Mouse (Mus musculus): ENCODE measurements around the gene Schip1. TPM values are rescaled to one million over a fixed set of nuclear protein-coding genes. Genes with fewer than 3 reads are reported as not detected.

Gene Schip1
- polyA plus RNA-seq, 1 experiment, result 2.5 TPM

- no peak overlapping the region for H3K27ac ChIP-seq (ENCODE audit: control insufficient read depth, insufficient read depth, low read depth, low read length)
- no peaks in the 10 kb centered on the region for H3K36me3 ChIP-seq (ENCODE audit: control insufficient read depth, insufficient read depth, low read length)
- TF ChIP-seq POLR2A (IDR thresholded peaks at IDR 0.05; ENCODE audit: control insufficient read depth, low read depth, low read length), result no peak
- no peak for TF ChIP-seq CTCF (IDR thresholded peaks at IDR 0.05; ENCODE audit: control insufficient read depth, insufficient read depth, insufficient replicate concordance, low read depth, low read length)
- no peak overlapping the region for H3K4me3 ChIP-seq (ENCODE audit: control insufficient read depth, low read depth, low read length)
- no peaks in the 10 kb centered on the region for H3K27me3 ChIP-seq (ENCODE audit: control insufficient read depth, insufficient read depth, low read length)
- no peaks in the 10 kb centered on the region for H3K4me1 ChIP-seq (ENCODE audit: control insufficient read depth, insufficient read depth, low read length)
These were observed 205.6 kb downstream of the Schip1 start for GRCm38 (mm10) chr3:68270246-68270645.

DNA sequence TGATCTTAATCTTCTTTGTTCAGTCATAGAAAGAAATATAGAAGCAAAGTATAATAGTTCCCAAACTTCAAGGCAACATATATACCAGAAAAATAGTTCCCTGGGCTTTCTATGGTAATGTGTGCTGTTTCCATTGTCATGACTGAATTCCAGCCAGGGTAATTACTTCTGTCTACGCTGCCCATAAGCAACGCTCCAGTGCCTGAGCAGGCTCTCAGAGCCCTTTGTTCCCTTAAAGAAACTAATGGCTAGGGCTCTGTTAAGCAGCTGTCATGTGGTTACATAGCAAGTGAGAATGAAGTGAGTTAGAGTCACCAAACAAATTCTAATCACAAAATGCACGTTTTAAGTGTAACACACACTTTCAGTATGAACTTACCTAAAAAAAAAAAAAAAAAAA lies 206.9 kb downstream of the Schip1 start:
- no peak overlapping the region for H3K27ac ChIP-seq (ENCODE audit: control insufficient read depth, insufficient read depth, low read depth, low read length)
- TF ChIP-seq POLR2A (IDR thresholded peaks at IDR 0.05; ENCODE audit: control insufficient read depth, low read depth, low read length) (no peak), CTCF (IDR thresholded peaks at IDR 0.05; ENCODE audit: control insufficient read depth, insufficient read depth, insufficient replicate concordance, low read depth, low read length) (no peak)
- H3K4me3 ChIP-seq (ENCODE audit: control insufficient read depth, low read depth, low read length), result no peak overlapping the region
- no peaks in the 10 kb centered on the region for H3K27me3 ChIP-seq (ENCODE audit: control insufficient read depth, insufficient read depth, low read length)
- H3K36me3 ChIP-seq (ENCODE audit: control insufficient read depth, insufficient read depth, low read length), result no peaks in the 10 kb centered on the region
- no peaks in the 10 kb centered on the region for H3K4me1 ChIP-seq (ENCODE audit: control insufficient read depth, insufficient read depth, low read length)

- no peak overlapping the region for H3K4me3 ChIP-seq (ENCODE audit: control insufficient read depth, low read depth, low read length)
- H3K27me3 ChIP-seq (ENCODE audit: control insufficient read depth, insufficient read depth, low read length), result no peaks in the 10 kb centered on the region
- no peaks in the 10 kb centered on the region for H3K36me3 ChIP-seq (ENCODE audit: control insufficient read depth, insufficient read depth, low read length)
- TF ChIP-seq POLR2A (IDR thresholded peaks at IDR 0.05; ENCODE audit: control insufficient read depth, low read depth, low read length) (no peak), CTCF (IDR thresholded peaks at IDR 0.05; ENCODE audit: control insufficient read depth, insufficient read depth, insufficient replicate concordance, low read depth, low read length) (no peak)
- H3K4me1 ChIP-seq (ENCODE audit: control insufficient read depth, insufficient read depth, low read length), result no peaks in the 10 kb centered on the region
- no peak overlapping the region for H3K27ac ChIP-seq (ENCODE audit: control insufficient read depth, insufficient read depth, low read depth, low read length)
These were observed 207.3 kb downstream of the Schip1 start for GRCm38 (mm10) chr3:68271881-68272280.

GRCm38 (mm10) chr3:68282844-68283594 lies 218.4 kb downstream of the Schip1 start:
- TF ChIP-seq CTCF (IDR thresholded peaks at IDR 0.05; ENCODE audit: control insufficient read depth, insufficient read depth, insufficient replicate concordance, low read depth, low read length), result no peak
- no peak for TF ChIP-seq POLR2A (IDR thresholded peaks at IDR 0.05; ENCODE audit: control insufficient read depth, low read depth, low read length)
- H3K4me3 ChIP-seq (ENCODE audit: control insufficient read depth, low read depth, low read length), result no peak overlapping the region
- H3K36me3 ChIP-seq (ENCODE audit: control insufficient read depth, insufficient read depth, low read length), result no peaks in the 10 kb centered on the region
- no peak overlapping the region for H3K27ac ChIP-seq (ENCODE audit: control insufficient read depth, insufficient read depth, low read depth, low read length)
- H3K27me3 ChIP-seq (ENCODE audit: control insufficient read depth, insufficient read depth, low read length), result no peaks in the 10 kb centered on the region
- H3K4me1 ChIP-seq (ENCODE audit: control insufficient read depth, insufficient read depth, low read length), result no peaks in the 10 kb centered on the region

DNA sequence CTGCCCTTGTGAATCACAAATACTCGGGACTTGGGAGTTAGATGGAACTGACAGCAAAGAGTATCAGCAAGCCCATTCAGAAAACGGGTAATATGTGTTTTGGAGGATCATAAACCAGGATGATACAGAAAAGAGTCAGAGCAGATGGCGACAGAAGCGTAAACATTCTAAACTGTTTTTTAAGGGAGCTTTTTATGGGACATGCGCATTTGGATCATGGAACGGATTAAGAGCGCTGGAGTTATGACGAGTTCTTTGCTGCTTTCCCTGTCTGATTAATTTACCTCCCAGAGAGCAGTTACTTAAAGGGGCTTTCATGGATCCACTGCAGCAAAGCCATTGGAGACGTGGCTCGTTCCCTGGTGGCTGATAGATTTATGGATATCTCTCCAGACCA lies 219.0 kb downstream of the Schip1 start:
- H3K27me3 ChIP-seq (ENCODE audit: control insufficient read depth, insufficient read depth, low read length), result no peaks in the 10 kb centered on the region
- H3K36me3 ChIP-seq (ENCODE audit: control insufficient read depth, insufficient read depth, low read length), result no peaks in the 10 kb centered on the region
- TF ChIP-seq CTCF (IDR thresholded peaks at IDR 0.05; ENCODE audit: control insufficient read depth, insufficient read depth, insufficient replicate concordance, low read depth, low read length) (no peak), POLR2A (IDR thresholded peaks at IDR 0.05; ENCODE audit: control insufficient read depth, low read depth, low read length) (no peak)
- H3K27ac ChIP-seq (ENCODE audit: control insufficient read depth, insufficient read depth, low read depth, low read length), result no peak overlapping the region
- H3K4me3 ChIP-seq (ENCODE audit: control insufficient read depth, low read depth, low read length), result no peak overlapping the region
- no peaks in the 10 kb centered on the region for H3K4me1 ChIP-seq (ENCODE audit: control insufficient read depth, insufficient read depth, low read length)

GRCm38 (mm10) chr3:68284500-68284899 lies 219.9 kb downstream of the Schip1 start:
- no peaks in the 10 kb centered on the region for H3K27me3 ChIP-seq (ENCODE audit: control insufficient read depth, insufficient read depth, low read length)
- H3K4me3 ChIP-seq (ENCODE audit: control insufficient read depth, low read depth, low read length), result no peak overlapping the region
- no peaks in the 10 kb centered on the region for H3K36me3 ChIP-seq (ENCODE audit: control insufficient read depth, insufficient read depth, low read length)
- H3K4me1 ChIP-seq (ENCODE audit: control insufficient read depth, insufficient read depth, low read length), result no peaks in the 10 kb centered on the region
- H3K27ac ChIP-seq (ENCODE audit: control insufficient read depth, insufficient read depth, low read depth, low read length), result no peak overlapping the region
- TF ChIP-seq POLR2A (IDR thresholded peaks at IDR 0.05; ENCODE audit: control insufficient read depth, low read depth, low read length) (no peak), CTCF (IDR thresholded peaks at IDR 0.05; ENCODE audit: control insufficient read depth, insufficient read depth, insufficient replicate concordance, low read depth, low read length) (no peak)

DNA sequence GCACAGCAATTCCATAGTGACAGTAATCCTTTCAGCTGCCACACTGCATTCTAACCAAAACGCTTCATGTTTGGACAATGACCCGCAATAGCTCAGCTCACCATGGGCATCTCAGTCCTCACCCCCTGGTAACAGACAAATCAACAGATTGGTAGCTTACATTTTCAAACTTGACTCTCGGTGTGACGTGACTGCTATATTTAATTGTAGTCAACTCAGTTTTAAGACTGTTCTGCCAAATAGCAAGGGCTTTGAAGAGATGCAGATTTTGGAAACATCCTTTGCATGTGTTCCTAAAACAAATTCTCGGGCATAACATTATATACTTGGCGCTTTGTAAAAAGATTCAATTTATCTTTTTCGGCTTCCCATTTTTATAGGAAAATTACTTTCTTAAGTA lies 232.2 kb downstream of the Schip1 start:
- no peak for TF ChIP-seq CTCF (IDR thresholded peaks at IDR 0.05; ENCODE audit: control insufficient read depth, insufficient read depth, insufficient replicate concordance, low read depth, low read length)
- TF ChIP-seq POLR2A (IDR thresholded peaks at IDR 0.05; ENCODE audit: control insufficient read depth, low read depth, low read length), result no peak
- no peak overlapping the region for H3K4me3 ChIP-seq (ENCODE audit: control insufficient read depth, low read depth, low read length)
- H3K36me3 ChIP-seq (ENCODE audit: control insufficient read depth, insufficient read depth, low read length), result no peaks in the 10 kb centered on the region
- no peak overlapping the region for H3K27ac ChIP-seq (ENCODE audit: control insufficient read depth, insufficient read depth, low read depth, low read length)
- no peaks in the 10 kb centered on the region for H3K4me1 ChIP-seq (ENCODE audit: control insufficient read depth, insufficient read depth, low read length)
- no peaks in the 10 kb centered on the region for H3K27me3 ChIP-seq (ENCODE audit: control insufficient read depth, insufficient read depth, low read length)

All from testis, adult 2 months (tissue).